Mouse (Mus musculus) testis, adult 2 months (tissue): ENCODE data around the gene Dapk2.

ENCODE experiments used
- CTCF ChIP-seq: fragments of 200-500 bp; IDR thresholded peaks from 2 replicates; pipeline ENCODE4 v1.5.1; 2012; ENCODE audit warnings: low read depth, mild to moderate bottlenecking, inconsistent platforms, low read length, moderate library complexity; ENCODE audit not compliant: control insufficient read depth, insufficient read depth, insufficient replicate concordance
- POLR2A ChIP-seq: fragments of 200-500 bp; IDR thresholded peaks from 2 replicates; pipeline ENCODE4 v1.6.1; 2012; ENCODE audit warnings: low read depth, mild to moderate bottlenecking, inconsistent platforms, low read length, moderate library complexity; ENCODE audit not compliant: control insufficient read depth

DNA sequence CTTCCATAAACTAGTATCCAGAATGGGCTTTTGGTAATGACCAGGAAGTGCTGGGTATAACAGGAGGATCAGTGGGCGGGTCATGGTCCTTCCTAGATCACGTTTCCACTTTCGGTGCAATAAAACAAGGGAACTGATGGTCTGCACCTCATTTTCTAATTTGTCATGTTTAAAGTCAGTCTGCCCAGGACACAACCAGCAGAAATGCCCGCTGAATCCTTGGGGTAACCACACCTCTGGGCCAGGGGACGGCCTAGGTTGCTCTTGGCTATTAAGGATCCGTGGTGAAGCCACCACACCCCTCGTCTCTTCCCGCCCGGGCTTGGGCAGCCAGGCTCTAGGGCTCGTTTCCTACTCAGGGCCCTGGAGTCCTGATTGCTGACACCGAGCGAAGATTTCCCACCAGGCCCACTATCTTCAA is 33.9 kb upstream of the Dapk2 start:
- no peak for TF ChIP-seq CTCF
- TF ChIP-seq POLR2A, result no peak
